Mouse (Mus musculus): ENCODE data around the gene Lrrc36.

DNA sequence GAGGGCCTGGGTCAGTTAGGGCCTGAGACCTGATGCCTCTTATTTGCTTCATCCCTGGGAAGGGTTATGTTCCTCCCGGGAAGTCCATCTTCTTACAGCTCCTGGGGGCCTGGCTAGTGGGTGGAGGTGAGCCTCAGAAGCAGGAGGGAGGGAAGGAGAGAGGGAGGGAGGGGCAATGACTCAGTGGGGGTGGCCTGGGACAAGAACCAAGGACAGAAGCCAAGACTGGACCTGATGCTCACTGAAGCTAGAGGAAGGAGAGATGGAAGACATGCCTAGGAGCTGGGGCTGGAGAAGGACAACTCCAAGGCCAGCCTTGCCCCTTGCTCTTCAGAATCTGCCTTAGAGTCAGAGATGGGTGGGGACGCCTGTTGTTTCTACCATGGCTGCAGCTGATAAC is 40.3 kb upstream of the Lrrc36 start, which contains the start of gene Plekhg4:
- TF ChIP-seq GATA1 (IDR thresholded peaks at IDR 0.05; ENCODE audit: borderline replicate concordance, low read length) (no peak), FLI1 (IDR thresholded peaks at IDR 0.05; ENCODE audit: low read length) (no peak)
